Mouse (Mus musculus) hindbrain, embryonic 10.5 days (tissue): ENCODE measurements at regions not wholly inside any gene's neighbourhood (a gene's known extent, or its start where the extent isn't known, plus 50 kb on each side); places are given as distances from the start of the nearest gene placed in this dataset.

Source experiments
- DNase-seq: peaks from one replicate; pipeline ENCODE4 v3.0.0-alpha.2; 2017; ENCODE audit warnings: low spot score
- H3K27ac ChIP-seq: fragments of 300-500 bp; sonication (generic); 2 replicates; pipeline ENCODE4 v1.5.1; 2016; ENCODE audit warnings: mild to moderate bottlenecking, moderate library complexity
- H3K27me3 ChIP-seq: fragments of 300-500 bp; sonication (generic); 2 replicates; pipeline ENCODE4 v1.6.1; 2016; ENCODE audit warnings: mild to moderate bottlenecking; ENCODE audit not compliant: poor library complexity, insufficient read depth, severe bottlenecking
- H3K36me3 ChIP-seq: fragments of 300-500 bp; sonication (generic); 2 replicates; pipeline ENCODE4 v1.6.1; 2016; ENCODE audit warnings: mild to moderate bottlenecking, moderate library complexity
- H3K4me1 ChIP-seq: fragments of 300-500 bp; sonication (generic); replicated peaks from 2 replicates; pipeline ENCODE4 v1.6.1; 2016; ENCODE audit warnings: mild to moderate bottlenecking
- H3K4me3 ChIP-seq: fragments of 300-500 bp; sonication (generic); 2 replicates; pipeline ENCODE4 v1.5.1; 2016; ENCODE audit warnings: mild to moderate bottlenecking, moderate library complexity
- H3K9me3 ChIP-seq: fragments of 300-500 bp; sonication (generic); 2 replicates; pipeline ENCODE4 v1.6.1; 2016; ENCODE audit warnings: mild to moderate bottlenecking, moderate library complexity
- WGBS: fragments of 180-500 bp; shearing (Covaris S2); methylation state at CpG from one replicate; pipeline ENCODE4 v1.1.7; 2016; 5-methylcytosine and 5-hydroxymethylcytosine counted together

DNA sequence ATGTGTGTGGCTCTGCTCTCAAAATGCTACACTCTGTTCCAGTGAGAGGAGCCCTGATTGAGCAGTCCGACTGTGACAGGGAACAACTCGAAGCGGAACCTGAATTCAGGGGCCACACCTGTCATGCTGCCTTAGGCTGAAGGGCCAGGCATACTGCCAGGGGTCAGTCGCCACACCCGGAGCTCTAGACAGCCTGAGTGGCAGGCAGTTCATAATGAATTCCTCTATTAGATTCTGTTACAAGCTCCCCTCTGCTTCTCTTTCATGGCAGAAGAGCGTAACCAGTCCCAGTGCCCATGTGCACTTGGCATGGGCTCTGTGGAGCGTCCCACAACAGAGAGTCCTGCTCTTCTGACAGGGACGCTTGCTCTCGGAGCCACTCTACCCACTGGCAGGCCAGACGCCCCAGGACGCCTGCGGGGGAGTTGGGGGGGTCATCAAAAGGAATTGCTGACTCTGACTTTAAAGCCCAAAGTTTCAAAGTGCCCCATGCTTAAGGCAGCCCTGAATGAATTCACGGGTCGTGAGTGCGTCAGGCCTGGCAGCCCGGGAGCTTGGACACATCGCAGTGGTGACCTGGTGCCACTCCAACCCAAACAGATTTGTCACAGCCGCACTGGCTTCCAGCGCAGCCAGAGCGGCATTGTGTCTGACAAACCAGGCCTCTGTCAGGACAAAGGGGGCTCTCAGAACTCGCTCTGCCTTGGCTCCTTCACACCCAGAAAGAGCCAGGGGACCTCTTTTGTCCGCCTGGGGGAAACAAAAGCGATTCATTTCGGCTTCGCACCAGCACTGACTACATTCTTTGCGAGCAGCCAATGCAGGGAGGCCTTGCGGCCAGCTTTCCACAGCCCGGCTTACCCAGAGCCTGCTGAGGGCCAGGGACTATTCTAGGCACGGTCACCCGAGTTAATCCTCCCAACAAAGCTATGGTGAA, 144.1 kb downstream of the Nufip1 start:
- Histone ChIP-seq H3K4me1 (peaks cover 71% of the 10 kb centered on the region), H3K9me3 (no peaks in the 10 kb centered on the region), H3K27ac (peak overlapping the region; percentile 94), H3K27me3 (no peaks in the 10 kb centered on the region), H3K36me3 (no peaks in the 10 kb centered on the region), H3K4me3 (peak overlapping the region; percentile 32)
- 13% methylated on average over 30 of the region's 30 CpGs for WGBS
- DNase-seq, result peak; percentile 89

DNA sequence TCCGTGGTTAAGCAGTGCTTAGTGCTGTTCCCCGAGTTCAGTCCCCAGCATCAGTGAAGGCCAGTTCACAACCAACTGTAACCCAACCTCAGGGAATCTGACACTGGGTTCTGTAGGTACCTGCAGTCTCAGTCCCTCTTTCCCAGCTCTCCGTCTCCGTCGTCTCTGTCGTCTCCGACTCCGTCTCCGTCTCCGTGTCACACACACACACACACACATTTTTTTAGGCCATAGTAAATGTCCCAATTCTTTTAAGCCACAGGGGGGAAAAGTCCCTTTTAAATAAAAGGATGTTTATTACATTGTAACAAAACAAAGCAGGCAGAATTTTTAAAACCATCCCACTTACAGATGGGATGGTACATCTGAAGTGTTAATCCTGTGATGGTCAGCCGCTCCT, 145.3 kb downstream of the Nufip1 start:
- Histone ChIP-seq H3K4me1 (peaks cover 76% of the 10 kb centered on the region), H3K9me3 (no peaks in the 10 kb centered on the region), H3K4me3 (peak overlapping the region; percentile 32; the same call in 1 of the 2 replicates), H3K36me3 (no peaks in the 10 kb centered on the region), H3K27ac (peak overlapping the region; percentile 94), H3K27me3 (no peaks in the 10 kb centered on the region)
- no peak for DNase-seq
- WGBS, result 67% methylated on average over 11 of the region's 11 CpGs

DNA sequence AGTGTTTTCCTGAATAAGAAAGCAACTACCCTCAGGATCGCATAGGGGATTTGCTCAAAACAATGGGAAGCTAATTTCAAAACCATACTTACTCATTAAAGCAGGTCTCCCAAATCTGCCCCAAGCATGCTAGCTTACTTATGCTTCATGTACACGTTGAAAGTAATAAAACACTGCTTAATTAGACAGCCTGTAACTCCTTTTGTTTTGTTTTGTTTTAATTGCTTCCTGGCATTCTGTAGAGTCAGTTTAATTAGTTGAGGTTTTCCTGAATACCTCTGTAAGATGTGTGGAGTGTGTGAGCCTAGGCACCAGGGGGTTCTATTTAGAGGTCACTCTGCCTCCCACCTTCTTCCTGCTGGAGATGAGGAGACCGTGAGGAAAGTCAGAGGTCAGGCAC, 147.9 kb downstream of the Nufip1 start:
- WGBS, result 9% methylated on average over 3 of the region's 3 CpGs
- H3K27me3 ChIP-seq, result no peaks in the 10 kb centered on the region
- DNase-seq, result no peak
- H3K27ac ChIP-seq, result peak overlapping the region; percentile 12; the same call in 1 of the 2 replicates
- H3K4me1 ChIP-seq, result peaks cover 68% of the 10 kb centered on the region
- no peak overlapping the region for H3K4me3 ChIP-seq
- H3K36me3 ChIP-seq, result no peaks in the 10 kb centered on the region
- H3K9me3 ChIP-seq, result no peaks in the 10 kb centered on the region

DNA sequence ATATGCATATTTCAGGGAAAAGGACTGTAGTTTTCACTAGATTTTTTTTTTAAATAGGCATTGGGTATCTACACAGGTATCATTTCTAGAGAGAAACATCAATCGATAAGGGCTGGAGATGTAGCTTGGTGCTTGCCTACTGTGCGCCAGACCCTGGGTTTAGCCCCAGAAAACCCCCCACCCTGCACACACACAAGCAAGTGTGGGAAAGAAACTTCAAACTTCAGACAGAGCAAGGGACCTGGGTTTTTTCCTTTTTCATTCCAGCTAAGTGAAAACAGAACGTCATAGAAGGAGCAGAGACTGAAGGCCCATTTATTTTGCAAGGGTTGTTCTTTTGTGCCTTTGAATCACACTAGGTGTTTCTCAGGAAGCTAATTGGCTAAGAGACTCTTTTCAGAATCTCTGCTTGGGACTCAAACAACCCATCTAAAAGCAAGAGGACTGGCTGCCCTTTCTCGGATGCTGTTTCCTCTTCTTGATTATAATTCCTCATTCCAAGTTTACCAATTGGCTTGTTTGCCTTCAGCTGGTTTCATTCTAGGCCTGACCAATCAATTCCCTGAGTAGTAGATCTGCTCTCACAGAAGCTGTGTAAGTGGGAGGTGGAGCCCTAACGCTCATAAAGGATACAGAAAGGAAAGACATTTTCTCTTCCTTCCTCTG, 150.1 kb downstream of the Nufip1 start:
- Histone ChIP-seq H3K36me3 (no peaks in the 10 kb centered on the region), H3K4me1 (peaks cover 46% of the 10 kb centered on the region), H3K27me3 (no peaks in the 10 kb centered on the region), H3K27ac (no peak overlapping the region), H3K4me3 (no peak overlapping the region), H3K9me3 (no peaks in the 10 kb centered on the region)
- no peak for DNase-seq
- WGBS, result 75% methylated on average over 5 of the region's 5 CpGs

DNA sequence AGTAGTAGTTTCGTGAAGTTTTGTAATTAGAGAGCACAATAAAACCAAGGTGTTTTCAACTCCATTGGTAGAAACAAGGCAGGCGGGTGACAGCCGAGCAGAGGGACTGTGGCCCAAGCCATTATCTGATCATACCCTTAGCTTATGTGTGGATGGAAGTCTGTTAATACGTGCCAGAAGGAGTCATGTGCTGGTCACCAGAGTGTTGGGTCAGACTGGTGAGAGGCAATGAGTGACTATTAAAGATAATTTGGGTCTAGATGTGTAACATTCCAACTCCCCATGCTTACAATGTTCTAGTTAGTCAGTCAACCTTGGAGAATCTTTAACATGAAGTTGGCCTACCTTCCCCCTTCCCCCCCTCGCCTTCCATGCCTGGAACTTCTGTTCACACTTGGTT, 151.1 kb upstream of the Tsc22d1 start:
- H3K4me1 ChIP-seq, result peaks cover 27% of the 10 kb centered on the region
- H3K36me3 ChIP-seq, result no peaks in the 10 kb centered on the region
- H3K4me3 ChIP-seq, result no peak overlapping the region
- no peaks in the 10 kb centered on the region for H3K27me3 ChIP-seq
- WGBS, result 91% methylated on average over 5 of the region's 5 CpGs
- H3K9me3 ChIP-seq, result peaks cover 3% of the 10 kb centered on the region; the same call in 1 of the 2 replicates
- no peak overlapping the region for H3K27ac ChIP-seq
- DNase-seq, result no peak

DNA sequence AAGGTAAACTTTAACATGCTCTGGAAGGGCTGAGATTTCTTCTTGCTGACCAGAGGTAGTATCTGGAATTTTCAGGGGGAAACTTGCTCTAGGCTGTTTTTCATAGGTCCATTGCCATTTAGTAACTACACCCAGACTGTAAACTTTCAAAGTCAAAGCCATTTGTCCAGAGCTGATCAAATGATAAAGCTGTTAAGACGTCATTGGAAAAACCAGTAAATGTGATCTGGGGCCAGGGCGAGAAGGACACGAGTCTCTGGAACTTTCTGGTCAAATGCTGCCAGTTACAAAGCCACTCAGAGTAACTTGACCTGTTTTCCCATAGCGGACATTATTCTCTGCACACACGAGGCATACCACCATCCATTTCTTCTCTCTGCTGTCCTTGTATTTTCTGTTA, 148.9 kb upstream of the Tsc22d1 start:
- Histone ChIP-seq H3K27ac (no peak overlapping the region), H3K4me3 (no peak overlapping the region), H3K36me3 (no peaks in the 10 kb centered on the region), H3K9me3 (peaks cover 3% of the 10 kb centered on the region; the same call in 1 of the 2 replicates), H3K27me3 (no peaks in the 10 kb centered on the region), H3K4me1 (peaks cover 12% of the 10 kb centered on the region)
- WGBS, result 92% methylated on average over 5 of the region's 5 CpGs
- DNase-seq, result no peak

DNA sequence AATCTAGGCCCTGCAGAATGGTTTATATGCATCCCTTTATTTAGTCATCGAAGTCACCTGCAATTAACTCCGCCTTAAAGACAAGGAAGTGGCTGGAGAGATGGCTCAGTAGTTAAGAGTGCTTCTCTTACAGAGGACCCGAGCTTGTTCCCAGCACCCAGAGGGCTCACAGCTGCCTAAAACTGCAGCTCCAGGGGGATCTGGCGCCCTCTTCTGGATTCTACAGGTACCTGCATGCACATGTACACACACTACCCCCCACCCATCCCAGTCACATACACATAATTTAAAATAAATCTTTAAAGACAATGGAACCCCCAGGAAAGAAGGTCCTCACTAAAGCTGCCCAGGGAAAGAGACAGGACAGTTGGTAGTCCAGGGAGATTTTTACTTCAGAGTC, 148.5 kb upstream of the Tsc22d1 start:
- Histone ChIP-seq H3K4me3 (no peak overlapping the region), H3K27me3 (no peaks in the 10 kb centered on the region), H3K36me3 (no peaks in the 10 kb centered on the region), H3K27ac (no peak overlapping the region), H3K4me1 (peaks cover 8% of the 10 kb centered on the region), H3K9me3 (peaks cover 3% of the 10 kb centered on the region; the same call in 1 of the 2 replicates)
- no peak for DNase-seq
- WGBS, result 85% methylated on average over 4 of the region's 4 CpGs

DNA sequence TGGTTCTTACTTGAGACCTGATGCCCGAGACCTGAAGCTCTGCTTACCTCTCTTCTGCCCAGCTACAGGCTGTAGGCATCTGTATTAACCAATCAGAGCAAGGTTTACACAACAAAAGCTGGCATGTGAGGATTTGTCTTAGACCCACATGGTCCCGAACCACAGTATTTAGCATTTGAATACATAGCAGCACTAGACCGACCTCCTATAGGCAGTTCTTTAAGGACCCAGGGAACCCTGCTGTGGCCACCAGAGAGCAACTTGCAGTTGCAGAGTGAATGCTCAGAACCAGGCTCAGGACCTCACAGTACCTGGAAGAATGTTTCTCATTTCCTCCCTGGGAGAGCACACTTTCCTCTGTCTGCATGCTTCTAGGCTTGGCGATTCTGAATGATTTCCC, 147.7 kb upstream of the Tsc22d1 start:
- Histone ChIP-seq H3K4me3 (no peak overlapping the region), H3K27me3 (no peaks in the 10 kb centered on the region), H3K9me3 (peaks cover 3% of the 10 kb centered on the region; the same call in 1 of the 2 replicates), H3K36me3 (no peaks in the 10 kb centered on the region), H3K4me1 (peaks cover 8% of the 10 kb centered on the region), H3K27ac (peak overlapping the region; percentile 25; the same call in 1 of the 2 replicates)
- no peak for DNase-seq
- WGBS, result 19% methylated on average over 4 of the region's 4 CpGs

DNA sequence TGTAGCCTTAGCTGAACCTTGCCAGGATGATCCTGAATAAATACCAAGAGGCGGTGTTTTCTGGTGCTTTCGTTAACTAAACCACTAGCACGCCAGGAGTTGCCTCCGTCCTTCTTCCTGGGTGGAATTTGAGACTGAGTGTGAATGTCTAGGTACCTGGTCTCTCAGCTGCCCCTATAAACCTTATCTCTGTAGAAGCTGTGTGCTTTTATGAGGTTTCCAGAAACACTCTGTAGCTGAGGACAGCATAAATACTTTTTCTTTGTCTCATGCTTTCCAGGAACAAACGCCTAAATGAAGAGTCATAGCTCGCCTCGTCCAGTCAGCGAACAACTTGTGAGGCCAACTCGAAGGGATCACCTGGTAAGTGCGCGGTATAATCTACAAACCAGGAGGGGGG, 143.6 kb upstream of the Tsc22d1 start:
- H3K4me3 ChIP-seq, result no peak overlapping the region
- no peaks in the 10 kb centered on the region for H3K27me3 ChIP-seq
- 90% methylated on average over 11 of the region's 11 CpGs for WGBS
- H3K27ac ChIP-seq, result no peak overlapping the region
- H3K9me3 ChIP-seq, result peaks cover 4% of the 10 kb centered on the region; the same call in 1 of the 2 replicates
- H3K36me3 ChIP-seq, result no peaks in the 10 kb centered on the region
- peaks cover 8% of the 10 kb centered on the region for H3K4me1 ChIP-seq
- DNase-seq, result no peak

DNA sequence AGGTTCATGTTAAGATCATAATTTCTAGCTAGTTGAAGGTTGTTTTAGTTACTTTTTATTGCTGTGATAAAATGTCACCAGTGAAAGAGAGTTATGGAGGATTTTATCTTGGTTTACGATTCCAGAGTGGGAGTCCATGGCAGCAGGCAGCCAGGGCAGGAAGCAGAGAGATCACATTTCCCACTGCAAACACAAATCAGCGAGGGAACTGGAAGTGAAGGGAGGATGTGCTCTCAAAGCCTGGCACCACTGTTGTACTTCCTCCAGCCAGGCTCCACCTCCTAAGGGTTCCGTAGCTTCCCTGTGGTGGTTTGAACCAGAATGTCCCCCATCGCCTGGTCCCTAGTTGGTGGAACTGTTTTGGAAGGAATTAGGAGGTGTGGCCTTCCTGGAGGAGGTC, 141.9 kb upstream of the Tsc22d1 start:
- Histone ChIP-seq H3K27me3 (no peaks in the 10 kb centered on the region), H3K27ac (no peak overlapping the region), H3K4me1 (no peaks in the 10 kb centered on the region), H3K36me3 (no peaks in the 10 kb centered on the region), H3K9me3 (0 out of 2 replicates have a peak, but pooled peaks cover 3% of the 10 kb centered on the region), H3K4me3 (no peak overlapping the region)
- 86% methylated on average over 4 of the region's 4 CpGs for WGBS
- DNase-seq, result no peak

DNA sequence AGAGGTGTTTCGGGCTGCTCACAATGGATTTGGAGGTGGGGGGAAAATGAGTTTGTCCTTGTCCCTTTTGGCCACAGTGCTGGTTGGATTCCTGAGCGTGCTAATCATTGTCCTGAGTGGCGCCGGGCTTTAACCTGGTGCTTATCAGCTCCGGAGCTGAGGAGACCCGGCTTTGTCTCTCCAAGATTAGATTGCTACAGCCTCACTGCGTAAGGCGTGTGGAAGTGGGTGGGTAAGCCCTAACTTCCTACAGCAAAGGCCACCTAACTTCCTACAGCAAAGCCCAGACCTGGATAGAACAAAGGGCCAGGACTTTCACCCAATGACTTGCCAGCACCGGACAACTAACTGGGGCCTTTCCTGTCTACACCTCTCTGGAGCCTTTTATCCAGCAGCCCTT, 138.1 kb upstream of the Tsc22d1 start:
- Histone ChIP-seq H3K27me3 (no peaks in the 10 kb centered on the region), H3K27ac (no peak overlapping the region), H3K4me1 (peaks cover 6% of the 10 kb centered on the region), H3K9me3 (0 out of 2 replicates have a peak, but pooled peaks cover 3% of the 10 kb centered on the region), H3K4me3 (no peak overlapping the region), H3K36me3 (no peaks in the 10 kb centered on the region)
- 87% methylated on average over 9 of the region's 9 CpGs for WGBS
- no peak for DNase-seq

DNA sequence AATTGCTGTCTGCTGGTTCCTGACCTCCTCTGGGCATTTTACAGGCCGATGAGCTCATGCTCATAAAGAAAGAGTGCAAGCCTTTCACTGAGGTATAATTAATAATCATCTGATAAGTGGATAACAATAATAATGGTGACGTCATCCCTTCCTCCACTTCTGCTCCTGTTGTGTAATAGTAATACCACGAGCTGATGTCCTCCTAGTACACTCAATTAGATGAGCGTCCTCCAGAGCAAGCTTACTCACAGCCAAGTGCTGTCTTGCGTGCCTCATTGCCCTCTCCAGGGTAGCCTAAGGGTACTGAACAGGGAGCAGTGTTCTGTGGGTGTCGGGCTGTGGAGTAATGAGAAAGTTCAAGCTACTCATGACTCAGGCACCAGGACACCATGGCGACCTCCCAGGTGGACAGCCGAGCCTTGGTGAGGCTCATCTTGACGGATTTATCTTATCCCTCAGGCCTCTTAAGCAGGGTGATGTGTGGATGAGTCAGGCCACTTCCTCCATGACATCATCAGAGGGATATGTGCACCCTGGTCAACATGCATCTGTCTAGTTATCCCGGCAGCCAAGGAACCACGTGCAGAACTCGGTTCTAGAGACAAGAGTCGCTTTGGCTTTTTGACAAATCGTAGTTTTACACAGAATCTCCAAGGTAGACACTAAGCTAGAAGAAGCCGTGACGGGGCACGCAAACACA, 135.9 kb upstream of the Tsc22d1 start:
- Histone ChIP-seq H3K36me3 (no peaks in the 10 kb centered on the region), H3K27me3 (no peaks in the 10 kb centered on the region), H3K9me3 (no peaks in the 10 kb centered on the region), H3K27ac (no peak overlapping the region), H3K4me3 (no peak overlapping the region), H3K4me1 (peaks cover 16% of the 10 kb centered on the region)
- WGBS, result 91% methylated on average over 17 of the region's 17 CpGs
- no peak for DNase-seq
